Mouse (Mus musculus): ENCODE measurements around the gene Afap1l2. TPM values are rescaled to one million over a fixed set of nuclear protein-coding genes. Genes with fewer than 3 reads are reported as not detected.

The Afap1l2 gene
- total RNA-seq, 1 experiment: 3.7 TPM

DNA sequence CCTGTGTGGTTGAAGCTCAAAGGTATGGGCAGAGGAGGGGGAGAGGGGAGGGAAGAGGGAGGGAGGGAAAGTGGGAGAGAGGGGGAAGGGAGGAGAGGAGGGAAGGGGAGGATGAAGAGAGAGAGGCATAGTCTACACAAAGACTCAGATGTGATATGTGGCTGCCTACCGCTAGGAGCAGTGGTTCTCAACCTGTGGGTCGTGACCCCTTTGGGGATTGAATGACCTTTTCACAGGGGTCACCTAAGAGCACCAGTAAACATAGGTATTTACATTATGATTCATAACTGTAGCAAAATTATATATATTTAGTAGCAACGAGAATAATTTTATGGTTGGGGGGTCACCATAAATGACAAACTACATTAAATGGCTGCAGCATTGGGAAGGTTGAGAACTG is 74.2 kb downstream of the Afap1l2 start:
- Histone ChIP-seq H3K27ac (ENCODE audit: insufficient read depth, low read depth, low read length, poor library complexity, severe bottlenecking) (no peak overlapping the region), H3K36me3 (ENCODE audit: control insufficient read depth, insufficient read depth, low read length, poor library complexity, severe bottlenecking) (no peaks in the 10 kb centered on the region), H3K4me3 (ENCODE audit: insufficient read depth in 1 of 2, low read depth in 1 of 2, low read length in 2 of 2, poor library complexity in 1 of 2, severe bottlenecking in 1 of 2) (no peak overlapping the region), H3K9ac (ENCODE audit: insufficient read depth, low read depth, low read length, poor library complexity, severe bottlenecking) (no peak overlapping the region), H3K4me1 (ENCODE audit: control insufficient read depth in 2 of 2, insufficient read depth in 2 of 2, low read length in 2 of 2, poor library complexity in 1 of 2) (peaks cover 2 to 27% of the 10 kb centered on the region in 2 experiments; a peak in 3 of 4 replicates), H3K9me3 (ENCODE audit: control insufficient read depth, insufficient read depth, low read depth, low read length) (no peaks in the 10 kb centered on the region)
- in situ Hi-C loops (cut with MboI; ENCODE audit: low sequenced_read_pairs in 2 of 2, unreplicated experiment in 2 of 2): no loop called here
- no peak for DNase-seq (ENCODE audit: low read depth, low spot score)
- TF ChIP-seq CHD2 (IDR thresholded peaks at IDR 0.05; ENCODE audit: low read depth, low read length) (peak; percentile 90), MAFK (IDR thresholded peaks at IDR 0.05; ENCODE audit: insufficient read depth, low read depth, low read length) (no peak), ZC3H11A (IDR thresholded peaks at IDR 0.05; ENCODE audit: borderline replicate concordance, low read depth, low read length) (no peak)

DNA sequence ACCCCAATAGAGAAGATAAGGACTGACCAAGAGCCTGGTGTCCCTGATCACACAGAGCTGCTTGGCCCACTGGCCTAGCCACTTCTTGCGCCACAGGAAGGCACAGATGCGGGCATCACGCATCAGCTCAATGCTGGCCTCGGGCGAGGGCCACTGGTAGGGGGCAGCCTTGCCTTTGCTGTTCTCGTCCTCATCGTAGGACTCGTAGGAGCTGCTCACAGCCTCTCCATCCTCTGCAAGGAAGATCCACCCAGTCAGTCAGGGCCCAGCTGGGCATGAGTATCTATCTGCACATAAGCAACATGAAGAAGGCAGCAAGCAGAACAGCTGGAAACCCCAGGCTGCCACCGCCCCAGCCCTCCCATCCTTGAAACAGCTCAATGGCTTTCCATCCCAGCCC is 78.0 kb downstream of the Afap1l2 start:
- DNase-seq (ENCODE audit: low read depth, low spot score): no peak
- Histone ChIP-seq H3K36me3 (ENCODE audit: control insufficient read depth, insufficient read depth, low read length, poor library complexity, severe bottlenecking) (no peaks in the 10 kb centered on the region), H3K9me3 (ENCODE audit: control insufficient read depth, insufficient read depth, low read depth, low read length) (no peaks in the 10 kb centered on the region), H3K4me1 (ENCODE audit: control insufficient read depth in 2 of 2, insufficient read depth in 2 of 2, low read length in 2 of 2, poor library complexity in 1 of 2) (peaks cover 0 to 16% of the 10 kb centered on the region in 2 experiments; a peak in 2 of 4 replicates), H3K27ac (ENCODE audit: insufficient read depth, low read depth, low read length, poor library complexity, severe bottlenecking) (no peak overlapping the region), H3K9ac (ENCODE audit: insufficient read depth, low read depth, low read length, poor library complexity, severe bottlenecking) (no peak overlapping the region), H3K4me3 (ENCODE audit: insufficient read depth in 1 of 2, low read depth in 1 of 2, low read length in 2 of 2, poor library complexity in 1 of 2, severe bottlenecking in 1 of 2) (no peak overlapping the region)
- in situ Hi-C loops (cut with MboI; ENCODE audit: low sequenced_read_pairs in 2 of 2, unreplicated experiment in 2 of 2): no loop called here
- TF ChIP-seq ZC3H11A (IDR thresholded peaks at IDR 0.05; ENCODE audit: borderline replicate concordance, low read depth, low read length): no peak
- TF ChIP-seq HCFC1 (IDR thresholded peaks at IDR 0.05; ENCODE audit: borderline replicate concordance, insufficient read depth, low read length): no peak
- no peak for TF ChIP-seq CHD2 (IDR thresholded peaks at IDR 0.05; ENCODE audit: low read depth, low read length)
- no peak for TF ChIP-seq MAFK (IDR thresholded peaks at IDR 0.05; ENCODE audit: insufficient read depth, low read depth, low read length)
- TF ChIP-seq ZNF384 (IDR thresholded peaks at IDR 0.05; ENCODE audit: low read depth, low read length): no peak

DNA sequence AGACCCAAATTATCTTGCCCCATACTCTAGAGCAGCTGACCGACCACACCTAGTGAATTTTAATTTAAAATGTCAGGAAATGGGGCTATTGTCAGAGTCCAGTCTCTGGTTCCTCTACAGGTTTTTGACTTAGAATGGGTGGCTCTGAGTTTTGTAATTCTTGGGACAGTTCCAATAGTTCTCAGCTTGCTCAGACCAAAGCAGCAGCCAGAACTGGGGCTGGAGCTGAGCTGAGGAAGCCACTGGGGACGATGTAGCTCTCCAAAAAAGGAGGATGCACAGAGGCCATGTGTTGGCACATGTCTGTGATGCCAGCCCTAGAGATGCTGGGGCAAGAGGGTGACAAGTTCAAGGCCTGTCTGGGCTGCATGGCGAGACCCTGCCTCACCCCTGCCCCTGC is 78.6 kb downstream of the Afap1l2 start:
- DNase-seq (ENCODE audit: low read depth, low spot score): no peak
- no peak for TF ChIP-seq HCFC1 (IDR thresholded peaks at IDR 0.05; ENCODE audit: borderline replicate concordance, insufficient read depth, low read length)
- TF ChIP-seq ZNF384 (IDR thresholded peaks at IDR 0.05; ENCODE audit: low read depth, low read length): no peak
- no peak for TF ChIP-seq CHD2 (IDR thresholded peaks at IDR 0.05; ENCODE audit: low read depth, low read length)
- no peak for TF ChIP-seq ZC3H11A (IDR thresholded peaks at IDR 0.05; ENCODE audit: borderline replicate concordance, low read depth, low read length)
- no peak for TF ChIP-seq MAFK (IDR thresholded peaks at IDR 0.05; ENCODE audit: insufficient read depth, low read depth, low read length)
- Histone ChIP-seq H3K9me3 (ENCODE audit: control insufficient read depth, insufficient read depth, low read depth, low read length) (no peaks in the 10 kb centered on the region), H3K36me3 (ENCODE audit: control insufficient read depth, insufficient read depth, low read length, poor library complexity, severe bottlenecking) (no peaks in the 10 kb centered on the region), H3K4me1 (ENCODE audit: control insufficient read depth in 2 of 2, insufficient read depth in 2 of 2, low read length in 2 of 2, poor library complexity in 1 of 2) (peaks cover 0 to 10% of the 10 kb centered on the region in 2 experiments; a peak in 1 of 4 replicates), H3K27ac (ENCODE audit: insufficient read depth, low read depth, low read length, poor library complexity, severe bottlenecking) (no peak overlapping the region), H3K4me3 (ENCODE audit: insufficient read depth in 1 of 2, low read depth in 1 of 2, low read length in 2 of 2, poor library complexity in 1 of 2, severe bottlenecking in 1 of 2) (no peak overlapping the region), H3K9ac (ENCODE audit: insufficient read depth, low read depth, low read length, poor library complexity, severe bottlenecking) (no peak overlapping the region)
- in situ Hi-C loops (cut with MboI; ENCODE audit: low sequenced_read_pairs in 2 of 2, unreplicated experiment in 2 of 2): loop anchor here in 1 of 2 experiments (10.0 kb wide), 1 partner anchor 105 kb away; no protein-coding TSS in a partner anchor

DNA sequence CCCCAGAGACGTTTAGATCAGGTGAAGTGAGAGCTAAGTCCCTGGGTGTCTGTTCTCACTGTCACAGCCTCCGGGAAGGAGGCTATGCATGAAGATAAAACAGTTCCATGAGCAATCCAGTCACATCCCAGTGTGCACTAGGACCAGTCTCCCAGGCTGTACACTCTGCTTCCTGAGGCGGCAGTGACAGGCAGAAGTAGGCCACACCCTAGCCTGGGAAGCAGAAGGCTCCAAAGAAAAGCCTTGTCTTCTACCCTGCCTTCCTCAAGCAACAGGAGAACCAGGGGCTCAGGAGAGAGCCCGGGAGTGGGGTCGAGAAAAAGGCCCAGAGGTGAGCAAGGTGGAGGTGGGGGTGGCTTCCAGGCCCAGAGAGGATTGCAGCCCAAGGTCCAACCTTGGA is 86.3 kb downstream of the Afap1l2 start:
- TF ChIP-seq HCFC1 (IDR thresholded peaks at IDR 0.05; ENCODE audit: borderline replicate concordance, insufficient read depth, low read length) (no peak), MAFK (IDR thresholded peaks at IDR 0.05; ENCODE audit: insufficient read depth, low read depth, low read length) (no peak), ZNF384 (IDR thresholded peaks at IDR 0.05; ENCODE audit: low read depth, low read length) (no peak), ZC3H11A (IDR thresholded peaks at IDR 0.05; ENCODE audit: borderline replicate concordance, low read depth, low read length) (no peak), CHD2 (IDR thresholded peaks at IDR 0.05; ENCODE audit: low read depth, low read length) (no peak)
- in situ Hi-C loops (cut with MboI; ENCODE audit: low sequenced_read_pairs in 2 of 2, unreplicated experiment in 2 of 2): loop anchor here (5.0 to 10.0 kb wide), 2 partner anchors 106 to 113 kb away; no protein-coding TSS in a partner anchor
- Histone ChIP-seq H3K4me1 (ENCODE audit: control insufficient read depth in 2 of 2, insufficient read depth in 2 of 2, low read length in 2 of 2, poor library complexity in 1 of 2) (peaks cover 0 to 2% of the 10 kb centered on the region in 2 experiments; a peak in 1 of 4 replicates), H3K4me3 (ENCODE audit: insufficient read depth in 1 of 2, low read depth in 1 of 2, low read length in 2 of 2, poor library complexity in 1 of 2, severe bottlenecking in 1 of 2) (no peak overlapping the region), H3K27ac (ENCODE audit: insufficient read depth, low read depth, low read length, poor library complexity, severe bottlenecking) (no peak overlapping the region), H3K9me3 (ENCODE audit: control insufficient read depth, insufficient read depth, low read depth, low read length) (no peaks in the 10 kb centered on the region), H3K36me3 (ENCODE audit: control insufficient read depth, insufficient read depth, low read length, poor library complexity, severe bottlenecking) (no peaks in the 10 kb centered on the region), H3K9ac (ENCODE audit: insufficient read depth, low read depth, low read length, poor library complexity, severe bottlenecking) (no peak overlapping the region)
- no peak for DNase-seq (ENCODE audit: low read depth, low spot score)

DNA sequence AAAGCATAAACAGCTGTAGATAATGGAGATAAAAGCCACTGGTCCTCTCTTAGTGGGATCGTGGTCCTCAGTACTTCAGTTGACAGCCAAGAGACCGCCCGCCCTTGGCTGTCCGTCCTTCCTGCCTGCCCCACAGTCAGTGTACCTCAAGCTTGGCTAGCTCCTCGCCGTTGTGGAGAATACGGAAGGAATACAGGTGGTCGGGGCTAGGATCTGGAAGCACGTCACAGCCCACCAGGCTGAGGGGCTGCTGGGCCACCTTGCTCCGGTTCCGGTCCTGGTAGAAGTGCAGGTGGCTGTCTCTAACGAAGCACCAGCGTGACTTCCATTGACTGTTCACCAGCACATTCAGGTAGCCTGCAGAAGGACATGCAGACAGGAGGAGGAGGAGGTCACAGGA is 87.8 kb downstream of the Afap1l2 start:
- H3K27ac ChIP-seq (ENCODE audit: insufficient read depth, low read depth, low read length, poor library complexity, severe bottlenecking): no peak overlapping the region
- H3K9me3 ChIP-seq (ENCODE audit: control insufficient read depth, insufficient read depth, low read depth, low read length): no peaks in the 10 kb centered on the region
- no peaks in the 10 kb centered on the region for H3K36me3 ChIP-seq (ENCODE audit: control insufficient read depth, insufficient read depth, low read length, poor library complexity, severe bottlenecking)
- H3K4me3 ChIP-seq (ENCODE audit: insufficient read depth in 1 of 2, low read depth in 1 of 2, low read length in 2 of 2, poor library complexity in 1 of 2, severe bottlenecking in 1 of 2): no peak overlapping the region
- TF ChIP-seq ZC3H11A (IDR thresholded peaks at IDR 0.05; ENCODE audit: borderline replicate concordance, low read depth, low read length): no peak
- in situ Hi-C loops (cut with MboI; ENCODE audit: low sequenced_read_pairs in 2 of 2, unreplicated experiment in 2 of 2): loop anchor here (5.0 to 10.0 kb wide), 2 partner anchors 107 to 115 kb away; no protein-coding TSS in a partner anchor
- H3K4me1 ChIP-seq (ENCODE audit: control insufficient read depth in 2 of 2, insufficient read depth in 2 of 2, low read length in 2 of 2, poor library complexity in 1 of 2): peaks cover 0 to 17% of the 10 kb centered on the region in 2 experiments; a peak in 1 of 4 replicates
- DNase-seq (ENCODE audit: low read depth, low spot score): no peak
- no peak overlapping the region for H3K9ac ChIP-seq (ENCODE audit: insufficient read depth, low read depth, low read length, poor library complexity, severe bottlenecking)
